Mouse (Mus musculus): ENCODE results near the gene Dip2b.
A peak's percentile ranks its signal among the peaks of the same experiment; 100 is the strongest.
"Not testable (repeated sequence)": the region's sequence is repeated elsewhere in the genome, so short reads cannot be mapped to it uniquely, and the experiment has no call there.

Dip2b gene

DNA sequence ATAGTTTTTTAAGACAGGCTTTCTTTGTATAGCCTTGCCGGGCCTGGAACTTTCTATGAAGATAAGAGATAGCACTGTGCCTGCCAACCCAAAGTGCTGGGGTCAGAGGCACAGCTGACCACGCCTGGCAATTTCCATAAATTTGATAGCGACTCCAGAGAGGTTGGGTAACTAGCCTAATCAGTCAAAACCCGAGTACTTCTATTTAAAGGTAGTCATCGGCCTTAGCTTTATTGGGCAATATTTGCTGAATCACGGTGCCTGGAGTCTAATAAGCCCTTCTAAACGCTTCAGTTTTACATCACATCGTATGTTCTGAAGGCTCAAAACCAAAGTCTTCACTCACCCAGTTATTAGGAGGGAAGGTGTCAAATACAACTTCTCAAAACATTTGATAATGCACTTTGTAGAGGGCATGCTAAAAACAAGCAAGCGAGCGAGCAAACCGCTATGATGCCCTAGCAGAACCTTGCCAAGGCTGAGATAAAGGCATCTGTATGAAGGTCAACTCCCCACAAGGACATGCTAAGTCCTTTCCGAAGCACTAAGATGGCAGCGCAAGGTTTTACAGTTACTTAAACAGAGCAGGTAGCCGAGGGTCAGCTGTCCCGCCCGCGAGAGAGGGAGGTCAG lies 188.7 kb downstream of the Dip2b start:
- DNase-seq: no peak

DNA sequence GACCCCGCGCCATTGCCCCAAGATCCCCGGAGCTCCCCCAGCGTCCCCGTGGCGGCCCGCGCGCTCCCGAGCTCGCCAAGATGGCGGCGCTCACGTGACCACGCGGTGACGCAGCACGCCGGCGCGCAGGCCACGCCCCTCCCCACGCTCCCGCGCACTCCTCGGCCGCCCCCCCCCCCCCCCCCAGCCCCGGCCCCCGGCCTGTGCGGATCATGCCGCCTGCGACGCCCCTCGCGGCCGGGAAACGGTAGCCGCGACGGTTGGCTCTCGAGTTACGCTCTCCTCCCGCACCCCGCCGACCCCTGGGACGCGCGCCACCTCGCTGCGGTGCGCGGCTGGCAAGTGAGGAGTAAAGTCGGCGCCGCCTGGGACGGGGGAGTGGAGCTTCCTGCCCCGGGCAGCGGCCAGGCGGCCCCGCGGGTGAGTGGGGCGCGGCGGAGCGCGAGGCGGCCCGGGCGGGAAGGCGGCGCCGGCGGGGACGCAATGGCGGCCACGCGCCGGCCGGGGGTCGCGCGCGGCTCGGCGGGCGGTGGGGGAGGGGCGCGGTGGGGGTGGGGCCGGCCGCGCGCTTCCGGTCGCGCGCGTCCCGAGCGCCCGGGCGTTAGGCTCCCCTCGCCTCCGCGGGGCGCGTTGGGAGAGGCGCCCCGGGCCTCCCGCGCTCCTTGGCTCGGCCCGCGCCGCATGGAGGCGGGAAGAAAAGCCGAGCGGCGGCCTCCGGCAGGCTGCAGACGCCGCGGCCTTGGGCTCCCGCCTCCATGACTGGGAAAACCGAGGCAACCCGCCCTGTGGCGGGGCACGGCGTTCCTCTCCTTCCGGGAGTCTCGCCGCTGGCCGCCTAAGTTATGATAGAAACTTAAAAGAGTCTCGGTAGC lies 189.4 kb downstream of the Dip2b start, which contains the start of gene Atf1:
Gene Atf1 (plus strand): TSS at position 157 of the 872 bp plus-strand sequence.
- peak; percentile 90 for DNase-seq

DNA sequence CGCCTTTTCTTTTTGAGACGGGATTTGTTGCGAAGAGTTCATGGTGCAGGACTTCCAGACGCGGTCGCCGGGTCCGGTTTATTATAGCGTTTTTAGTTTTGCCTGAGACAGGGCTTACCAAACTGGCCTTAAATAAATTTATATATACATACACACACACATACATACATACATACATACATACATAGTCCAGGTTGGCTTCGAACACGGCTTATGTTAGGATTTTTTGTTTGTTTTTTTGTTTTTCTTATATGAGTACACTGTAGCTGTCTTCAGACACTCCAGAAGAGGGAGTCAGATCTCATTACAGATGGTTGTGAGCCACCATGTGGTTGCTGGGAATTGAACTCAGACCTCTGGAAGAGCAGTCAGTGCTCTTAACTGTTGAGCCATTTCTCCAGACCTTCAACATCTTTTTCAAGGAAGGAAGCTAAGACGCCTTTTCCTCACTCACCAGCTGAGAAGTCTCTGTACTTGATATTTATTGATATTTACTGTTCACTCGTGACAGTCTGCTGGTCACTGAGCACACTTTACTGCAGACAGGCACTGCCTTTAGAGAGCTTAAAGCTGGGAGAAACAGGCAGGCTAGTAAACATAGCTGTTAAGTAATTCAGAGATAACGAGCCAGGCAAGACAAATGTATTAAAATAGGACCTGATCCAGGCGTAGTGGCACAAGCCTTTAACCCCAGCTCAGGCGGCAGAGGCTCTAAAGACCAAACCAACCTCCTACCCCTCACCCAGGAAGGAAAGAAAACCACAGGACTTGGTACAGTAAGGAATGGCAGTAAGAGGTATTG lies 190.3 kb downstream of the Dip2b start:
- DNase-seq: no peak

- DNase-seq: no peak
These were observed 192.2 kb downstream of the Dip2b start for GRCm38 (mm10) chr15:100230655-100231054.

DNA sequence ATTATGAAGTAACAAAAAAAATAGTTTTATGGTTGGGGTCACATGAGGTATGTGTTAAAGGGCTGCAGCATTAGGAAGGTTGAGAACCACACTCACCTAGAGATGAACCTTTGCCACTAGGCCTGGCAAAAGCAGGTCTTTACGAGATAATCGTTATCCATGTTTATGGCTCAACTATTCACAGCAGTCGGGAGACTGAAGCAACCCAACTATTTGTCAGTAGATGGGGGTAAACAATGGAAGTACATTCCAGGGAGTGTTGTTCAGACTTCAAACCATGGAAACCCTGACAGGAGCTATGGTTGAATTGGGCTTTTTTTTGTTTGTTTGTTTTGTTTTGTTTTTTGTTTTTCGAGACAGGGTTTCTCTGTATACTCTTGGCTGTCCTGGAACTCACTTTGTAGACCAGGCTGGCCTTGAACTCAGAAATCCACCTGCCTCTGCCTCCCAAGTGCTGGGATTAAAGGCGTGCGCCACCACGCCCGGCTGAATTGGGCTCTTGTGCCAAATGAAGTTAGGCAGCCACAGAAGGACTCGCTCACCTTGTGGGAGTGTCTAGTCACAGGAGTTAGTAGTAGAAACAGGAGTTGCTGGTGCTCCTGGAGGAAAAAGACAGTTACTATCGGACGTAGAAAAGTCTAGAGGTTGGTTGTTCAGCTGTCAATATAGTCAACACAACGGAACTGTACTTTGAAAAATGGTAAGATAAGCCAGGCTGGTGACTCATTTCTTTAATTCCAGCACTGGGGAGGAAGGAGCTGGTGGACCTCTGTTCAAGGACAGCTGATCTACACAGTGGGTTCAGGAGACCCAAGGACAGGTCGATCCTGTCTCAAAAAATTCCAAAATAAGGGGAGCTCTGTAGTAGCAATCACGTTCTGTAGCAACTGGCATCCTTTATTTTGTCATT lies 193.4 kb downstream of the Dip2b start:
- DNase-seq: no peak

DNA sequence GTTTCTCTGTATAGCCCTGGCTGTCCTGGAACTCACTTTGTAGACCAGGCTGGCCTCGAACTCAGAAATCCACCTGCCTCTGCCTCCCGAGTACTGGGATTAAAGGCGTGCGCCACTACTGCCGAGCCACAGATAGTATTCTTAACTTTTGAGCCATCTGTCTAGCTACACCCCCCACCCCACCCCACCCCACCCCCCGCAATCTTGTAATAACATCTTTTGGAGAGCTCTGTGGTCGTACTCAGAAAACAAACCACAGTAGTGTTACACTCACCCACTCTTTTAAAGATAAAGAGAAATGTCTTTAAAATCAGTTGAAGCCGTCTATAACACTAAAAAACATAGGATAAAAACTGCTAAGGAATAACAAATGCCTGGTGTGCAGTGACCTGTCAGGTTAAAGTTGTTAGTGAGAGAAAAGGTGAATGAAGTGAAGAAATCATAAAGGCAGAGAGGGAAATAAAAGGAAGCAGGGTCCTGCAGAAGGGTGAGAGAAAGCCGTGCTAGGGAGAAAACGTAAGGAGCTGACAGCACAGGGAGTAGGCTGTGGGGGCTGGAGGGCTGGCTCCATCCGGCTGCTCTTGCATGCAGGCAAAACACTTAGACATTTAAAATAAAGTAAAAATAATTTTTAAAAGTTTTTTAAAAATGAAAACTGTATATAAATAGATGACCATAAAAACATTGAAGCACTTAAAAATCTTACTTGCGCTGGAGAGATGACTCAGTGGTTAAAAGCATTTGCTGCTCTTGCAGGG lies 196.9 kb downstream of the Dip2b start:
- DNase-seq: peak; percentile 57

GRCm38 (mm10) chr15:100236952-100237351 lies 198.5 kb downstream of the Dip2b start:
- DNase-seq: no peak

DNA sequence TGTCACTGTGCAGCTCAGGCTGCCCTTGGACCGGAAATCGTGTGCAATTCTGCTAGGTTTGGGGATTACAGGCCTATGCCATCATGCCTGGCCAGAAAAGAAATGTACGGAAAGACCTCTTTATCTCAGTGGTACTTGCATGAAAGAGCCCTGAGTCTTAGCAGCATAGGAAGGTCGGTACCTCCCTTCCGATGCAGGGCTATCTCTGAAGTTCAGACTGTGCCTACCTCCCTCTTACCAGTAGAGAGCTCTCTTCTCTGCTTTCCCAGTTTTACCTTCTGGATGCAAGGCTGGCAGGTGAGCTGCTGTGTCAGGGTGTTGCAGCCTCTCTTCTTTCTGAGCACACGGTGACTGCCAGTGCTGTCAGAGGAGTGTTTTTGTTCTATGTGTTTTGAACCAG lies 203.3 kb downstream of the Dip2b start:
- DNase-seq: no peak

- no peak for DNase-seq
These were observed 207.5 kb downstream of the Dip2b start for GRCm38 (mm10) chr15:100245951-100246350.

DNA sequence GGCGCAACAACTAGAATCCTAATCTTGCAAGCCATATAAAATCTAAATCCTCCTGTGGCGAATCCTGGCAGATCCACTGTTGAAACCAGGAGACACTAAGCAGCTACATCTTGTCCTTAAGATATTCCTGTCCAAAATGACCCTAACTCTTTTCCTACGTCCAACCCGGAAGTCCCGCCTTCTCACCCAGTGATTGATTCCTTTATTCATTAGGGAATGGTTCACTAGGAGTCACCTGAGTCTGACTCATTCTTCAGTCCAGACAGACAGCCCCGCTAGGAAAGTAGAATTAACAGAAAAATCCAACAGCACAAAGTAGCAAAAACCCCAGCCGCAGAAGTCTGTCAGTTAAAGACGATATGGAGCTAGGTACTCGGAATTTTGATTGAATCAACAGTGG lies 208.8 kb downstream of the Dip2b start:
- no peak for DNase-seq

- no peak for DNase-seq
These were observed 210.4 kb downstream of the Dip2b start for GRCm38 (mm10) chr15:100248665-100249433.

DNA sequence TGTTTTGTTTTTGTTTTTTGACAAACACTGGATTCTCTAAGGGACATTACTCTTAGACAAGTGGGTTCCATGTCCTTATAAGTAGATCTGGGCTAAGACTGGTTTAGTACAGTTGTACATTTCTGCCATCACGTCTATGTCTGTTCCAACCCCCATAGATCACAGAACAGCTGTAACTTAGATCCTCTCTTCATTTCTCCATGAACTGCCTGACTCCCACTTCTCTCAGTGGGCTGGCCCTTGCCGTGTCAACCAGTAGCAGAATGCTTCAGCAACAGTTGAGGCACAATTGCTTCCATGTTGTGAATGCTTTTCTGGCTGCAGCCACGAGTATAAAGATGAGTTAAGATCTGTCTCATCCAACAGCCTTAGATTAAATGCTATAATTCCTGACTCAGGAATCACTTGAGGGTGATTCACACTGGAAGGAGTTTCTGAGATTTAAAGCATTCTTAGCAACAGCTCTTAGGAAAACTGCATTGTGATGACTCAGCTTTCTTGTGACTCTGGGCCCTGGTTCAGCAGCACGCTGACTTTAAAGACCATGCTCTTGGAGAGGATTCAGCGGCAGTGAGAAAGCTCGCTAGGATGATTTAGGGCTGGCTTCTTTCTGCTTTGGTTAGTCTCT lies 212.8 kb downstream of the Dip2b start:
- peak; percentile 66 for DNase-seq

DNA sequence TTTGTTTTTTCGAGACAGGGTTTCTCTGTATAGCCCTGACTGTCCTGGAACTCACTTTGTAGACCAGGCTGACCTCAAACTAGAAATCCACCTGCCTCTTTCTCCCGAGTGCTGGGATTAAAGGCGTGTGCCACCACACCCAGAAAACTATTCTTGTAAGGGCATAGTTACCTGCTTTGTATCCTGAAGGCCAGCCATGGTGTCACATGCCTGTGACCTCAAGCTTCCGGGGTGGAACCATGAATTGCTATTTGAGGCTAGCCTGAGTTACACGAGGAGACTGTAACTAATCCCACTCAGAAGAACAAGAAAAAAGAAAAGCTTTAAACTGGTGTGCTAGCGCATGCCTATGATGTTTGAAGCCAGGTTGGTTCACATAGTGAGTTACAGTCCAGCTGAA lies 217.9 kb downstream of the Dip2b start:
- DNase-seq: no peak

- DNase-seq: no peak
These were observed 218.8 kb downstream of the Dip2b start for GRCm38 (mm10) chr15:100257305-100257704.

DNA sequence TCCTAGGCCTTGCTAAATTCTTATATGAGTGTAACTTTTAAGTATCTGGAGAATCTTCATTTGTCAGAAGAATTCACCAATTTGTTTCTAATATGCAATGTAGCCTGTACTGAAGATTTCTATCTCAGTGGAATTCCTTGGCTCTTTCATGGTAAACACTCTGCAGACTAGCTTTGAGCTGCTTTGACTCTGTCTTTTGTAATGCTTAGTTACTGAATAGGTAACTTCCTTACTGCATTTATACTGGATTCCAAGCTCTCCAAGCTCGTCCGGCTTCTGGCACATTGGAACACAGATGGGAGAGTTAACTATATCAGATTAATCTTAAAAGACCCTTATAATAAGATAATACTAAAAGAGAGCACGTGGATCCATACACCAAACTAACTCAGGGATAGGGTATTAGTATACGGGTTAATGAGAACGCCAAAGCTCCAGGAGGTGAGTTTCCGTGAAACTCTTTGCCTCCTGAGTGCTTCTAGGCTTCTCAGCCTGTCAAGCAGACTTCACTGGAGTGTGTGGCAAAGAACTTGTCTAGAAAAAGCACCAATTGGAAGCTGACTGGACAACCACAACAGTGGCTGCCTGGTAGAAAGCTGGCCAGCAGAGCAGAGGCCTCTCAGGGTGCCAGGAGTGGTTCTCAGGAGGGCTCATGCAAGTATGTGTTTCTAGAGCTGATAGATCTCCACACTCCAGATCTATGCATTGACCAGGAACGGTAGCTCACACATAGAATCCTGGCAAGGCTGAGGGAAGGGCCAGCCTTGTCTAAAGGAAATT lies 220.4 kb downstream of the Dip2b start:
- DNase-seq: no peak

GRCm38 (mm10) chr15:100260351-100260750 lies 221.9 kb downstream of the Dip2b start:
- not testable (repeated sequence) for DNase-seq

GRCm38 (mm10) chr15:100263246-100263905 lies 224.9 kb downstream of the Dip2b start:
- no peak for DNase-seq

GRCm38 (mm10) chr15:100265586-100266325 lies 227.3 kb downstream of the Dip2b start:
- no peak for DNase-seq

Measured in right cerebral cortex, adult 18-20 months (tissue).